Mouse (Mus musculus): ENCODE results near the gene Il2rb.
A peak's percentile ranks its signal among the peaks of the same experiment; 100 is the strongest.

The Il2rb gene

DNA sequence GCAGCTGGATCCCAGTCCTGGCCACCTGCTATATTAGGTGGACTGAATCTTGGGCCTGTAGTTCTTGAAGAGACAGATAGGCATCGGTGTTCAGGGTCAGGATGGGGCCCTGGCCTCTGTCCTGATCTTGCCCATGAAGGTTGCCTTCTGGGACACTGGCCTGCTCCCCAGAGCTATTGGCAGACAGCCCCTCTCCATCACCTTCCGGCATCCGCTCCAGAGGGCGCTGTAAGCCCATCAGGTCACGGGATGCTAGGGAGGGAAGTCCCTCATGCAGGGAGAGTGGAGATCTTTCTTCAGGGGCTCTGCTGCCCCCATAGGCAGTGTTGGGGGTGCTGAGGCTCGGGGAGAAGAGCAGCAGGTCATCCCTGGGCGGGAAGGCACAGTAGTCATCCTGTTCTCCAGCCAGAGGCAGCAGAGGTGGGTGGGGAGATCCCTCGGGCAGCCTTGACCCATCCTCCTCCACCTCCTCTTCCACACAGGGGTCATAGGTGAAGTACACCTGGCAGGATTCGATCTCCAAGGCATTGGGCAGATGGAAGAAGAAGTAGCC, 13.5 kb downstream of the Il2rb start:
- no peak for DNase-seq (ENCODE audit: inconsistent ontology term)

DNA sequence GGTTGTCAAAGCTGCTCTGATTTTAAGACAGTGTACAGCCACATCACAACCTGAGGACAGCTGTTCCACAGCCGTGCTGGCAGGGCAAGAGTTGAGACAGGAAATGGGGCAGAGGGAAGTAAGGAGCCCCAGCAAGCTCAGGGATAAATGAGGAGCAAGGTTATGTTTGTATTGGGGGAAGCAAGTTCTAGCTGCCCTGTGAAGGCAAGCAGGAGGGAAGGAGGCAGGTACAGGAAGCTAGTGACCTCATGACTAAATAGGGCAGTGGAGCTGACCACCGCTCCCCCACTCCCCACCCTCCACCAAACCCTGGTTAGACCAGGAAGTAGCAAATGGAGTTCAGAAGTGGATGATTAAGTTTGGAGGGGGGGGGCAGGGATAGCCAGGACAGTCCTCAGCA, 14.1 kb downstream of the Il2rb start:
- DNase-seq (ENCODE audit: inconsistent ontology term): no peak

DNA sequence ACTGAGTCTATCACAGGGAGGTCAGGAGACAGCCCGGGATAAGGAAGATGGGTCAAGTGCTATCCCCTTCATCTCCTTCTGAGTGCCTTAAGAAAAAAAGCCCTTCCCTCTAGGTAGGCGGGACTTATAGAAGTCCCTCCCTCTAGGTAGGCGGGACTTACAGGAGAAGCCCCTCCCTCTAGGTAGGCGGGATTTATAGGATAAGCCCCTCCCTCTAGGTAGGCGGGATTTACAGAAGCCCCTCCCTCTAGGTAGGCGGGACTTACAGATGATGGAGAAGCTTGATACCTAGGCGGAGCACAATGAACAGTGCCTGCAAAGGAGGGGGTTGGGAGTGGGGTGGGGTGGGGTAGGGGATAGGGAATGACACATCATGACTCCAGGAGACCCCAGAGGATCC, 15.0 kb downstream of the Il2rb start:
- no peak for DNase-seq (ENCODE audit: inconsistent ontology term)

DNA sequence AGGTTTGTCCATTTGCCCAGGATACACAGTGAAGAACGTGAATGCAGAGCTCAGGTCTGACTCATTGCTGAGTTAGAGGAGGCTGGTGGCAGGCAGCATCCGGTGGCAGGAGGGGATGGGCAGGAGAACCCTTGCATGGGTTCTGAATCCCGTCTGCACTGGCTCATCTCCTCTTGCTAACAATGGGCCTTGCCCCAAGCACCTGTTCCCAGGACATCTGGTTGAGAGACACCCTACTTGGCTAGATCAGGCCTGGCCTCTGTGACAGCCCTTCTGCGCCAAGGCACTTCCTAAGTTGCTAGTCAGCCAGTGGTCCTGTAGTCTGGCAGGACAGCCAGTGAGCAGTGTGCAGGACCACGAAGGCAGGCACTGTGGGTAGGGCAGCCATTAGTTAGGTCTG, 15.6 kb downstream of the Il2rb start:
- DNase-seq (ENCODE audit: inconsistent ontology term): no peak

DNA sequence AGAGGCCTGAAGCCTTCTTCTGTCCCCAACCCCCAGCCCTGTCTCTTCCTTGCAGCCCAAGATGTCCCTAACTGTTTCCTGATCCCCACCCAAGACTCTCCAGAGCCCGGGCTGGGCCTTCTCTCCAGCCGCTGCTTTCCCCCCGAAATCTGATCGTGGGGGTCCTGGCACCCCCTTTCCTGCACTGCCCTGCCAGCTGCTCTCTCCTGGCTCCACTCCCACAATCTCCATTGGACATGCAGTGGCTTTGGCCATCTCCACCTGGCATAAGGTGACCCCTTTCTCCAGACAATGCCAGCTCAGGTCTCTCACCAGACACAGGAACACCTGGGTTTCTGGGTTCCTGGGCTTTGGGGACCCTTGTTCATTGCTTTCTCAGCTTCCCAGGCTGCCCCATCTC, 17.0 kb downstream of the Il2rb start:
- DNase-seq (ENCODE audit: inconsistent ontology term): no peak

DNA sequence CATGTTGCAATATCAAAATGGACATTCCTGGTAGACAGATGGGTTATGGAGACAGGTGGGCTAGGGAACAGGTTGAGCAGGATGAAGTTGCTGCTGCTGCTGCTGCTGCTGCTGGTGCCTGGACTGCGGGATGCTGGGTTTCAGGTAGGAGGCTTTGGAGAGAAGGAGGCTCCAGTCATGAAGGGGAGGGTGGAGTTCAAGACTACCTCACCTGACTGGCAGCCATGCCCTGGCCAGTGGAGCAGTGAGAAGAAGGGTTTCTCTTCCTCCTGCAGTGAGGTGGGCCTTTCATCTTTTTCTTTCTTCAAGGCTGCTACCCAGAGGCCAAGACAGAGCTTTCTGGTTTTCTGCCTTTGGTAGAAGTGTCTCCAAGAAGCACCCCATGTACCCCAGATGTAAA, 18.2 kb downstream of the Il2rb start:
- no peak for DNase-seq (ENCODE audit: inconsistent ontology term)

DNA sequence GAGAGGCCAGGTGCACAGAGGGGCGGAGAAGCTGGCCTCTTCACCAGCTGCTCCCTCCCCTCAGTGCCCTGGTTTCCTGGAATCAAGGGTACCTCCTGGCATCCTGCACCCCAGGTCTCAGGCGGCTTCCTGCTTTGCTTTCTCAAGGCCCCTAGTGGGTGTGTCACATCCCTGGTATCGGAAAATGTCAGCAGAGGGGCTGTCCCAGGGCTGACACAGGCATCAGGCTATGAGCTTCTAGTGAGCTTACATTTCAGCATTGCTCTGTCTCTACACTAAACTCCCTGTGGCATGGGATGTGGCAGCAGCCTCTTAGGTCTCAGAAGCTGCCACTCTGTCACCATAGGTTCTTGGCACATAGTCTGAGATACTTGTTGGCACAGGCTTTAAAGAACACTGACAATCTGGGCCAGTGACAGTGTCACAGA, 19.5 kb downstream of the Il2rb start:
- no peak for DNase-seq (ENCODE audit: inconsistent ontology term)

DNA sequence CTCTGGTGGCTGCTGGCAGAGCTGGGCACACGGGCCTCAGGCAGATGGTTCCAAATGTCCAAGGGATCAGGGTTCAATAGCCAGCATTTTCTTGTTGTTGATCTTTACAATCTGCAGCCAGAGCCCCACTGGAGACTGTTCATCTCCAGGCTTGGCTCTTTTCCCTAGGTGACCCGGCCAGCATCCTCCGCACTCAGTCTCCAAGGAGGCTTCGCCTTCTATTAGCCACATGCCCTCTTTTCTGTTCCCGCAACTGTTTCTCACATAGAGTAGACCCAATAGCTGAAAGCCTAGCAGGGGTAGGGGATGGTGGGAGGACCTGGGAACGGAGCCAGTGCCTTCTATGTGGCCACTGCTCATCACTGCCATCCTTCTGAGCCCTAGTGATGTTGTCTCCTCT, 21.6 kb downstream of the Il2rb start:
- no peak for DNase-seq (ENCODE audit: inconsistent ontology term)

DNA sequence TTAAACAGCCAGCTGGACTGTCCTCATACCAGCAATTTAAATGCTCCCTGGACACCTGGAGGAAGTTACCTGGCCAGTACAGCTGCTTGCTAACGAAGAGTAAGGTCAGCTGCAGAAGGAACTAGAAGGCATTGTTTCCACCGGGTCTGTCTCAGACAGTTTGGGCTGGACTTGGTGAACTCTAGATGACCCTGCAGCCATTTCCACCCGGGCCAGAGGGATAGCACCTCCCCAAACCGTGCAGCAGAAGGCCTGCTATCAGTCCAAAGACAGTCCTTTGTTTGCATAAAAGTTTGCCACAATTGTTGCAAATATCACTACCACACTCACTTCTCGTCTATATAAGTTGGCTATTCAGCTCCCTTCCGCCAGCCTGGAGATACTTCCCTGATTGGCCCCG, 23.2 kb downstream of the Il2rb start:
- DNase-seq (ENCODE audit: inconsistent ontology term): no peak

DNA sequence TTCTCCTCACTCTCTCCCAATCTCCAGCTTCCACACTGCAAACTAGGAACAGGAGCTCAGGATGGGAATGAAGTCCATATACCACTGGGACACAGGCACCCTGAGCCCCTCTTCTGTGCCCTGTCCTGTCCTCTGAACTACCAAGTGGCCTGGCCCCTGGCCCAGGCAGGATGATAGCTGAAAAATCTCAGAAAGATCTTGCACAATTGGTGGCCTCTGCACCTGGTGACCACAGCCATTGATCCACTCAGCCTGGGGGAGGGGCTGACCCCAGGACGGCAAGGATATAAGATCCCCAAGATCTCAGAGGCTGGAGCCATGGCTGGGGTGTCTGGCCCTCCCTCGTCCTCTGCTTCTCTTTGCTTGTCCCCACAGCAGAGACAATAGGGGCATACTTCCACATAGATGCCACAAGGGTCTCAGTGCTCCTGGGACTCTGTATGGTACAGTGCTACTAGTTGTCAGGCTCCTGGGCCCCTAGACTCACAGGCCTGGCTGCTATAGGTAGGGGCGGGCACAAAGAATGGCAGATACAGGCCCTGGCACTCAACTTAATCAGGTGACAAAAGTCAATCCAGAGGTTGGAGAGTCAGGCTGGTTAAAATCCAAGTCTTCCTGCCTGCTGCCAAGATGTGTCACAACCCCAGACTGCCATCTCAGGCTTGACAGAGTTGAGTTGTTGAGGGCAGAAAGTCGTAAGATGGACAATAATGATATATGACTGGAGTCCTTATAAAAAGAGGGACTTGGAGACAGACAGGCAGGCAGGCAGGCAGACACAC, 24.4 kb downstream of the Il2rb start:
- DNase-seq (ENCODE audit: inconsistent ontology term): no peak

DNA sequence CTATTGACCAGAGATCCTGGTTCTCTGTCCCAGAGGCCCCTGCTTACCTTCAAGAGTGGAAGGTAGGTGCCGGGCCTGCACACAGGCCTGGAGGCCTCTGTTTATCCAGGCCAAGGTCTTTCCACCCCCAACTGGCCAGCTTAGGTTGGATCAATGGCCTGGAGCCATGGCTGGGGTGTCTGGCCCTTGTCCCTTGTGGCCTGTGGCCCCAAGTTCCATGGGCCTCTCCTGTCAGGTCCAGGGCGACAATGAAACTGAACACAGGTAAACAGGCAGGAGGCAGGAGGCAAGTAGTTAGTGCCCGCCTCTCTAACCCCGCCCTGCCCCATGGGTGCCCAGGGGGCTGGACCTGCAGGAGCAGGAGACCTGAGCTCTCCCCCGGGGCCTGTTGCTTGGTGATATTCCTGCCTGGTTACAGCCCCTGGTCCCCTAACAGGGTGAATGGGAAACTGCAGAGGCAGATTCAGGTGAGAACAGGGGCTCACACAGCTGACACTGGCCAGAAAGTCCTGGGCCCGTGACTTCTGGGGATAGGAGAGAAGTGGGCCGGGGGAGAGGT, 26.6 kb downstream of the Il2rb start, which contains the start of gene Tmprss6:
Gene Tmprss6 (minus strand): TSS at position 256 of the 559 bp plus-strand sequence.
- DNase-seq (ENCODE audit: inconsistent ontology term): no peak

DNA sequence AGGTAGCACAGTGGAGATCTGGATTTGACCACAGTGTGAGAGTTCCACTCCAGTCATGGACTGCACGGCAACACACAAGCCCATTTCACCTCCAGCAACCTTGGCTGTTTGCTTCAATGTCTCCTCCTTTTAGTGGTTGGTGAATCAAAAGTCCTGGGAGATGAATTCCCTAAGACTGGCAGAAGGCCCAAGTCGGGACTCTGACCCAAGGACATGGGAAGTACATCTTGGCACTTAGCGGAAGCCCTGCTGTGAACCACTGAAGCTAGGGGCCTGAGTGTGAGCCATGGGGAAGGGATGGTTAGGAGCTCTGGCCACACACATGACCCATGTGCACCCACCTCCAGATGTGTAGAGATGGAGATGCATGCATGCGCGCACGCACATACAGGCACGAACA, 27.5 kb downstream of the Il2rb start:
- DNase-seq (ENCODE audit: inconsistent ontology term): no peak

DNA sequence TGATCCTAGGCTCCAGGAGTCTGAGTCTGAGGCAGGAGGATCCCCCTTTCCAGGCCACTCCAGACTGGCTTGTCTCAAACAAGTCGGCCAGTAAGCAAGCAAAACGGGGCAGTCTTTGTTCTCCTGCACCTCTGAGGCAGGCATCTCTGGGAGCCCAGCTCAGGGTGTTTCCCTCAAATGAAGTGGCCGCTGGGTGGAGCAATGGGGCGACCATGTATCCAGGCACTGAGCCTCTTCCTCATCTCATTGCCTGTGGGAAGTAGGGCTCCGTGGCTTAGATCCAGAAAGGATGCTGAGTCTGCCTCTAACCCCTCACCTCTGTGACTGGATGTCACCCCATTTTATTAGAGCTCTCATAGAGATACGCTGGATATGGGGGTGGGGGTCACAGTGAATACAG, 28.3 kb downstream of the Il2rb start:
- DNase-seq (ENCODE audit: inconsistent ontology term): no peak

DNA sequence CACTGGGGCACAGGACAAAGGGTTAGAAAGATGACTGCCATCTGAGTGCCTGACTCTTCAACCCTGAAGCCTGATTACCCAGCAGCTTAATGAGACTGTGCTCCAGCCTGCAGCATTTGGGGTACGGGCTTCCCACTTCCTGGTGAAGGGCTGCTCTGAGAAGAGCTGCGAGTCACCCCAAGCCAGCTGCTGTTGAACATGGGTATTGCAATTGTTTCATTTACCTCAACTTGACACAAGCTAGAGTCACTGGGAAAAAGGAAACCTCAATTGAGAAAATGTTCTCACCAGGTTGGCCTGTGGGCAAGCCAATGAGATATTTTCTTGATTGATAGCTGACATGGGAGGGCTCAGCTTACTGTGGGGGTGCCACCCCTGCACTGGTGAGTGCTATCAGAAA, 32.1 kb downstream of the Il2rb start:
- DNase-seq (ENCODE audit: inconsistent ontology term): no peak

DNA sequence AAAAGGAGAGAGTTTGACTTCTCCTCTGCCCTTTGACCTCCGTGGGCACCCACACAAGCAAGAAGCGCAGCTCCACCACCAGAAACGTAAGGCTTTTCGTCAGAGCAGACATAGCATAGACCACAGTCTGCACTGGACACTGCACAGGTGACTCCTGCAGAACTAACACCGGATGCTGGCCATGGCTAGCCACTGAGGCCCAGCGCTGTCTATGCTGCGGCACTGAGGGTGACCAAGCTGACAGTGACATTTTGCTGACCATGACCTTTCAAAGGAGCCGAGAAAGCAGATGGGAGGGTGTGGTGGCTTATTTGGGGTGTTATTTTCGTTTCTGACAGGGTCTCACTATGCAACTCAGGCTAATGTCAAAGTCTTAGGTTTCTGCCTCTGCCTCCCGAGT, 37.9 kb downstream of the Il2rb start:
- DNase-seq (ENCODE audit: inconsistent ontology term): no peak

DNA sequence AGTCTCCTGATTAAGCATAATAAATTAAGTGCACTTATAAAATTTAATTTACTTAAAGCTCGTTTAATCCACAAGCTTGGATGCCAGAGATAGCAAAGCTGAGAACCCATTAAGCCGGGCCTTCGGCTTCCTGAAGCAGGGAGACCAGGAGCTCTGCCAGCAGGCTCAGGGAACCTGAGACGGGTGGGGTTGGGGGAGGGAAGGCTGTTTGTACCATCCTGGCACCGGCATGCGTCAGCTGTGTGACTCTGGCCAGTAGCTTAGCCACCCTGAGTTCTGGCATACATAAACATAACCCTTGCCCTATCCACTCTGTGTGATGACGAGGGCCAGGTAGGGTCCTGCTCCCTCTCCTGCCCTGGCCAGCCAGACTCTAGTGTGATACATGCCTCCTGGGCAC, 39.0 kb downstream of the Il2rb start:
- no peak for DNase-seq (ENCODE audit: inconsistent ontology term)

DNA sequence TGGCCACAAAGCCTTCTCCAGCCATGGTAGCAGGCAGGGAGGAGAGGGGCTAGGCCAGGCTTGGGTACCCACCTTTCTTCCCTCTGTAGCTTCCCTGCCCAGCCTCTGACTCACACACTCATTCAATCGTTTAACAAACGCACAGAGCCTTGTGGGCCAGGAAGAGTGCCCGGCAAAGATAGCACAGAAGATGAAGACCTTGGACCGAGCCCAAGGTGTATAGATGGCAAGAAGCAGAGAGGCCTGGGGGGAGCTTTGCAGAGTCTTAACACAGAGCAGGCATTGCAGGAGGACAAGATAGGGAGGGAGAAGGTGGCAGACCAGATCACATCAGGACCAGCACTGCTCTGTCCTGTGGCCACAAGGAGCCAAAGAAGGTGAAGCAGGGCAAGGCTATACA, 39.9 kb downstream of the Il2rb start:
- no peak for DNase-seq (ENCODE audit: inconsistent ontology term)

DNA sequence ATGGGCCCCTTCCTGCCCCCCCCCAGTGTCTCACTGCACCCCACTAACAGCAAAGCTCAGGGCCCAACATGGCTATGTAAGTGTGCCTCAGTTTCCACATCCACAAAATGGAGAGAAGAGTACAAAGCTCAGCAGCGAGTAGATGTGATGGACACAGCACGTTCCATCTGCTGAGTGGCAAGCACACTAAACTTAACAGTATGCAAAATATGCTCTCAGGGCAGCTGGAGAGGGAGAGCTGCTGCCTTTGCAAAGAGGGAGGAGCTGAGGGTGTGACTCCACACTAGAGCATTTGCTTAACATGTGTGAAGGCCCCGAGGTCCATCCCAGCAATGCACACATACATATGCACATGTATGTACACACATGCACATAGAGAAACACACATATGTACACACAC, 42.1 kb downstream of the Il2rb start:
- no peak for DNase-seq (ENCODE audit: inconsistent ontology term)

DNA sequence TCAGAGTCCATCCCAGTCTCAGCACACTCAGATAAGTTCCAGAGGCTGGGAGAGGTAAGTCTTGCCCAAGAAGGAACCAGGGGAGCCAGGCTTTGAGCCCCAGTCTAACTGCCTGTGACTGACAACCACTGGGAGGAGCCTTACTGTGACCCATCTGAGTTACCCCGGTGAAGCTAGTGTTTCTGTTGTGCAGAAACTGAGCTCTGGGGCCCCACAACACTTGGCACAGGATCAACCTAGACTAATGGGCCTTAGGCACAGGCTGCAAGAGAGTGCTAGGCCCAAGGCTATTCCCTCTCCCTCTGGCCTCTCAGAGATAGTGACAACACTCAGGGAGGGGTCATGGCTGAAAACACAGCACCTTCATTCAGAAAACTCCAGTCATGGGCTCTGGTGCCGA, 43.9 kb downstream of the Il2rb start:
- DNase-seq (ENCODE audit: inconsistent ontology term): no peak

DNA sequence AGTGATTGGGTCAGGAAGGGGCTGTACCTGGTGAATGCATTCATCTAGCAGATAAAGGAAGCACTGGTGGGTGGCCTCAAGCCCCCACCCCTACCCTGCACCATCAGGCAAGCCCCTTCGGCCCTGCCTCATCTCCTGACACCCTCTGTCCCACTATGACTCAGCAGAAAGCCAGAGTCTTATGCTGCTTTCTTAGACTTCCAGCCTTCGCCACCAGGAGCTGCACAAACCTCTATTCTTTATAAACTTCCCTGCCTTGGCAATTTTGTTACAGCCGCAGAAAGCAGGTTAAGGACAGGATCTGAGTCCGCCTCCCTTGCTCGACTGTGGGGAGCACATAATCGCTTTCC, 44.7 kb downstream of the Il2rb start:
- DNase-seq (ENCODE audit: inconsistent ontology term): no peak

DNA sequence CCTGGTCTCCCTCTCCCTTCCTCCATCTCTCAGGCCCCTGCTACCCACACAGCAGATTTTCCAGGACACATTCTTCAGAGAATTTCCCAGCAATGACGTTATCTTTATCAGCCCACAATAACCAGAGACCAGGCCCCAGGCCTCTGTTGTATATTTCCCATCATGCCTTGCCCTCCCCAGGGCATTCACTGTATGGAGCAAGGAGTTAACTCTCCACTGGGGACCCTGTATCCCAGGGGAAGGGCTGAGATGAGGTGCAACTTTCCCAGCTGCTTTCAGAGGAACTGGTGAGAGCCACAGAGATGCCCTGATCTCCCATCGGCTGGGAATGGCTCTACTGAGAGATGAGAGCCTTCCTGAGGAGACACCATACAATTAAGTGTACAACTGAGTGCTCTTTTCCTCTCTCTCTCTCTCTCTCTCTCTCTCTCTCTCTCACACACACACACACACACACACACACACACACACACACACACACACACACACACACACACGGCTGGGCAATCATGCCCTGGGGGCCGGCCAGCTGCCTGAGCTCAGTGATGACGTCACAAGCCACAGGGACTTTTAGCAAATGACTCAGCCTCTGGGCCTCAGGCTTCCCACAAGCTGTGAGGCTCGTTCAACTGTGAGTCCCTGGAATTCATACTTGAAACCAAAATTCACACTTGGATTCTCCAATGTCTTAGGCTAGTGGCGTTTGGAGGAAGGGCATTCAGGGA, 45.2 kb downstream of the Il2rb start:
- DNase-seq (ENCODE audit: inconsistent ontology term): peak; percentile 97

DNA sequence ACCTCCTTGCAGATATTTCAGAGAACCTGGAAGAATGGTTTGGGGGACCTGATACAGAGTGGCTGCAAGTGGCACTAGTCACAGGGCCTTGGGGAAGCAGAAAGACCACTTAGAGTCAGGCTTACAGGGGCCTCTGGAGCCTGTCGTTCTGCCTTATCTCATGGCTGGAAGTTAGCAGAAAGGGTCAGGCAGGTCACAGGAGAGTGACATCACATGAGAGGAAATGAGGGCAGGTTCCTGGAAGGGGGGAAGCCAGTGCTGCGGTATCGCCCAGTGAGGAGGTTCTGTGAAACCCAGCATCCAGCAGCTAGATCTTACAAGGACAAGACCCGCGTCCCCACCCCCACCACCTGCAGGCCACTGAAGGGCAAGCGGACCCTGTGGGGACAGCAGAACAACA, 45.9 kb downstream of the Il2rb start:
- no peak for DNase-seq (ENCODE audit: inconsistent ontology term)
